Mouse (Mus musculus): ENCODE measurements around the gene Ltbp3.
A peak's percentile ranks its signal among the peaks of the same experiment; 100 is the strongest.

Gene Ltbp3

DNA sequence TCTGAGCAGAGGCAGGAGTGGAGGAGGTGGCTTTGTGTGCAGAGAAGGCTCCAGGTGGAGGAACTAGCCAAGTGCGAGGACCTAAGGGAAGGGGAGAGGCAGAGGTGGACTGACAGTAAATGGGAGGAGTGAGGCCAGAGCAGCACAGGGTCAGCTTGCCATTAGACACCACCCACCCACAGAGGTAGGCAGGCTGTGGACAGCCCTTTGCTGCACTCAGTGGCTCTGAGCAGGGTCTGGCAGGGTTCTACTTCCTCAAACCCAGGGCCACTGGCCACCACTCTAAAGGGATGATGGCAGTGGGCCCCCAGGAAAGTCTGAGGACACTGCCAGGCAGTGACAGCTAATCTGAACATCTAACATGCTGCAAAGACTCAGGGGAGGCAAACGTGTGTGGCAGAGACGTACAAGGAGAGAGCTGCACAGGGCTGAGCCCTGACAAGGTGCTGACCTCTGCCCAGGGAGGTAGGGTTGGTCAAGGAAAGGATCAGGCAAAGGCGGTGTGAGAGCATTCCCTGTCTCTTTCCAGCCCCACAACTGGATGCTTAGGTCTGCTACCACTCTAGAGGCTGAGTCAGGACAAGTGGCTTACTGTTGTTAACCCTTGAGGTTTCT lies 16.7 kb upstream of the Ltbp3 start:
- no peak for DNase-seq (ENCODE audit: low read depth, low spot score)

DNA sequence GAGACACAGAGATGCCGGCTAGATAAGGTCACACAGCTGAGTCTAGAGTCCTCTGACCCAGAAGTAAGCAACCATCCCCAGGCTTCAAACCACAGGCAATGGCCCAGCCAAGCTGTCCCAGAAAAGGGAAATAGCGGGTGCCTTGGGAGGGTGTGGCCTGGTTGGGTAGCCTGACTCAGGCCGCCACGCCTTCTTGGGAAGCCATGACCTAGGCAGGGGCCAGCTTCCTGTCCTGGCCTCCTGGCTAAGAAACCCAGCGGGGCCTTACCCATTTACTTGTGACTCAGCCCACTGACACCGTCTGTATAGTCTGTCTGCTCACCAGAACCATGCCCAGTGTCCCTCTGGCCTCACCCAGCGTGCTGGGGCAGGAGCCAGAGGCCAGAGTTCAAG lies 16.2 kb upstream of the Ltbp3 start:
- DNase-seq (ENCODE audit: low read depth, low spot score): peak; percentile 52

DNA sequence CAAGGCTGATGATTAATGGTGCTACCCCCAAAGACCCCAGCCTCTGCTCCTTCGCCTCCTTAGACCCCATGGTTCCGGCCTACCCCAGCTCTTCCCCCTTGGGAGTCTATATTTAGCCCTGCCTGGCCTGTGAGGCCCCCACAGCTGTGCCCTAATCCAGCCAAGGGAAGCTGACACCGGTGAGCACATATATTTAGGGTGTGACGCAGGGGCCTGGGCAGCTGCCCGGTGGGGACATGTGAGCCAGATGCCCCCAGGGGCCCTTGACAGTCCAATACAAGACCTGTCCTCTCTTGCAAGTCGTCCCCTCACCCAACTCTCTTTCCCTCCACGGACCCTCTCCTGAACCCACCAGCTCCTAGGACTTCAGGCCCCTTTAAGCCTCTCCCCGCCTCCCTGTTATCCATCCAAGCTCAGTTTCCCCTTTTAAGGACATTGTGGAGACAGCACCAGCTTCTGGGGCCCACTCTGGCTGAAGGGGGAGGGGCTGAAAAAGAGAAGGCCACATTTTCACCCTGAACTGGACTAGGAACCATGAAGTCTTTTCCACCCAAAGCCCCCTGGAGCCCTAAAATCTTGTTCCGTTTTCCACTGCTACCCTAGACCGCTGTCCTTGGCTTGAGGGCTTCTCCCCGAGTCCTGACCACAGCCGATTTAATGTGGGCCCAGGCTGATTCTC lies 15.5 kb upstream of the Ltbp3 start:
- DNase-seq (ENCODE audit: low read depth, low spot score): no peak

GRCm38 (mm10) chr19:5725767-5726515 lies 14.8 kb upstream of the Ltbp3 start, which contains the start of gene Ehbp1l1:
TSS of gene Ehbp1l1 (minus strand) at chr19:5726317.
- DNase-seq (ENCODE audit: low read depth, low spot score): peak; percentile 84

DNA sequence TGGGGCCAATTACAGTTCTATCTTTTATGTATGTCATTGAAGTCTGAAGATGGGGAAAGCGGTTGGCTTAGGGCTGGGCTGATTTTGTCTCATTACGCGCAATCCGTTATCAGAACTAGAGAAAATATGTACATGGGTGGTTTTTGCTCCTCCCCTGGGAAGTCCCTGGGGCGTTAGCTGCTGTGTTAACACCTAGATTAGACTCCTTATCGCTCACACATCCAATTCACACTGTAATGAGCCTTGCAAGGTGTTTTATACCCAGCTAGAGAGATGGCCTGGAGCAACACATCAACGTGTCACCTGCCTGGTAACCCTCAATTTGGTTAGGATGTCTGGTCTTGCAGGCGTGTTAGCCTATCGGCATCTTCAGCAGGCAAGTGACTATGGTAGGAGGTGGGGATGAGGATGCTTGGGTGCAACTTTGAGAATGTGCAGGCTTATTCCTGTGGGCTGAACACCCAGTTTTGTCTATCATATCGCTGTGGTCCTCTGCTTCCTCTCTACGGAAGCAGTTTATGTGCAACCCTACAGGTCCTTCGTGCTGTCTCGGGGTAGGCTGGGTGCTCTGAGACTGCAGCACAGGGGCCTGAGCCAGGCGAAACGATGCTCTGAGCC lies 13.6 kb upstream of the Ltbp3 start:
- DNase-seq (ENCODE audit: low read depth, low spot score): peak; percentile 89

GRCm38 (mm10) chr19:5727701-5728100 lies 13.0 kb upstream of the Ltbp3 start:
- DNase-seq (ENCODE audit: low read depth, low spot score): peak; percentile 92

DNA sequence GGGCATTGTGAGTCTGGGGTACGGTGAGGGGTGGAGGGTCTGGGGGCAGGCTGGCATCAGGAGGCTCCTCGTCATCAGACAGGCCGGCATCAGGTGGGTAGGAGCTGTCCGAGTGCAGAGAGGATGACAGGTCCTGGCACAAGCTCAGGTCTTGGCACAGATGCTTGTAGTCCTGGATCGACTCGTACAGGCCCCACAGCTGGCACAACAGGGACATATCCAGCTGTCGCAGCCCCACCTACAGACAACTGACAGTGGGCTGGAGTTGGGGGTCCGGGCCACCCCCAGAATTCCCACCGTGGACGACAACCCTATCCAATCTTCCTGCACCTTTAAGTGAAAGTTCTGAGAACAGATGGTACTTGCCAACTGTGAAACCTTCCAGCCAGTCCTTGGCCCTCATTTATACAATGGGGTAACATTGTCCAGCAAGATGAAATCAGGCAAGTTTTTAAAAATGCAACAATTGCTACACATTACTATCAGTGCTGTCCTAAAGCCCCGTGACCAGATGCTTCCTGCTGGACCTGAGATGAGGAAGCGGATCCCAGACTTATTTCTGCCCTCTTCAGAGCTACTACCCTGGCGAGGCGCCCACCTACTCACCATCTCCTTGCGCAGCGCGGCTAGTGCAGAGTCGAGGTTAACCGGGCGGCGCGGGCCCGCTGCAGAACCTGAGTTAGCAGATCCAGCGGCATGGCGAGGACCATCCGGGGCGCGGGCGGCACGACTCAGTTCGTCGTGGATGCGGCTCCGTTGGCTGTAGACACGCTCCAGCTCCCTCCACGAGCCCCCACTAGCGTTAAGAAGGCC lies 11.9 kb upstream of the Ltbp3 start:
- peak; percentile 57 for DNase-seq (ENCODE audit: low read depth, low spot score)

- DNase-seq (ENCODE audit: low read depth, low spot score): peak; percentile 87
Observed at GRCm38 (mm10) chr19:5729444-5729815, 11.3 kb upstream of the Ltbp3 start, which contains the start of gene Fam89b. TSS of gene Fam89b (minus strand) at chr19:5729653.

DNA sequence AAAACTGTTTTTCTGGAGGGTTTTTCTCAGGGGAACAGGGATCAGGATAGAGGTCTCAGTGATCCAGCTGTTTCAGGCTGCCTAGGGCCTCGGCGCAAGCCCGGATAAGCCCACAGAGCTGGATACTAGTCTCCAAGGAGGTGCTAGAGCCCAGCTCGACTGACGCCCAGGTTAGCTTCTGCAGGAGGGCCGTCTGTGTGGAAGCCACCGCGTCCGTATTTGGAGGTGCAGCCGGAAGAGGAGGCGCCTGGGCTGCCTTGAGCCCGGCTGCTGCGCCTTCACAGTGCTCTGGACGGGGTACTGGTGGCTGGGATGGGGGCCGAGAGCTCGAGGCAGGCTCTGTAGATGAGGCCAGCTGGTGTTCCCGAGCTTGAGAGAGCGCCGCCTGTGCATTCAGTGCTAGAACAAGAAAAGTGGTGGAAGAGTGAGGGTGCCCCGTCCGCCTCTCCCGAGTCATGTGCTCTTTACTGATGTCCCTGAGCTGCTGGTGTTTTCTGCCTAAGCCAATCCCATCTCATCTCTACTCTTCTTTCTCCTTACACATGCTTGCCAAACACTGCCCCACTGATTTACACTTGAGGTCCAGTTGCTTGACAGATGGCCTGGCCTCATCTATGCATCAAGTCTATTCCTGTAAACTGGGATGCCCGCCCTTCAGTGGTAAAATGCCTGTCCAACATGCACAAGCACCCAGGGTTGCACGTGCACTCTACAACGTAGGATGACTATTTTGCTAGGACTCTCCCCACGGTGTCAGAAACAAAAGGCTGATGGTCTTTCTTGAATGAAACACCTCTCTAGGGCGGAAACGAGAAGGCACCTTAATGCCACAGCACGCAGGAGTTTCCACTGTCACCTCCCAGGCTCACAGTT lies 10.2 kb upstream of the Ltbp3 start:
- no peak for DNase-seq (ENCODE audit: low read depth, low spot score)

DNA sequence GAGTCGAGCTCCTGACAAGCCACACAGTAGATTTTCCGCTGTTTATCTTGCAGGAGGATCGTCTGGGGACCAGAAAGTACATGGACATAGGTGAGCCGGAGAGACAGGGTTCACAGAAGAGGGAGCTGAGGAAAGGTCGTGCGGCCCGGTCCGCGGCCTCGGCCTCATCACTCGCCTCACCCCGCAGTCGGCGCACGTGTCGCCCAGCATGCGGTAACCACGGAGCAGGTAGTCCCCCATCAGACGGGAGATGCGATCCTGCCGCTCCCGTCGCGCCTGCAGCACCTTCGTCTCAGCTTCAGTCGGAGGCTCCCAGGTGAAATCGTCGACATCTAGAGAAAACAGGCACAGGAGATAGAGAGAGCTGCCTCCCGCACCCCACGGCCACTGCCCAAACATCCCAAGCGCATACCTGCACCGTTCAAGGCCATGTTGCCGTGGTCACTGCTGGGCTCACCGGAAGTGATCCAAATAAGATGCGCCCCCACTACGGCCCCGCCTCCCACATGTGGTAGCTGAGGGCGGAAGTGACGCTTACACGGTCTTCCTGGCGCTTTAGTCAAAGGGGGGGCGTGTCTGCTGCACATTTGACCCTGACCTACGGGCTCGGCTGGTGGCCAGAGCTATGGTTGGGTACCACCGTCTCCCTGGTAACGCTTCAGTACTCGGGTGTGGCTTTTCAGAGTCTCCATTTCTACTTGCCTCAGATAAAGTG lies 9.3 kb upstream of the Ltbp3 start:
- peak; percentile 92 for DNase-seq (ENCODE audit: low read depth, low spot score)

- no peak for DNase-seq (ENCODE audit: low read depth, low spot score)
Observed at GRCm38 (mm10) chr19:5734325-5734724, 6.4 kb upstream of the Ltbp3 start.

- no peak for DNase-seq (ENCODE audit: low read depth, low spot score)
Observed at GRCm38 (mm10) chr19:5739446-5739845, 1.3 kb upstream of the Ltbp3 start.

- no peak for DNase-seq (ENCODE audit: low read depth, low spot score)
Observed at GRCm38 (mm10) chr19:5741641-5742240, 1.0 kb downstream of the Ltbp3 start.

- no peak for DNase-seq (ENCODE audit: low read depth, low spot score)
Observed at GRCm38 (mm10) chr19:5742241-5742641, 1.5 kb downstream of the Ltbp3 start.

GRCm38 (mm10) chr19:5743576-5743975 lies 2.9 kb downstream of the Ltbp3 start:
- DNase-seq (ENCODE audit: low read depth, low spot score): no peak

DNA sequence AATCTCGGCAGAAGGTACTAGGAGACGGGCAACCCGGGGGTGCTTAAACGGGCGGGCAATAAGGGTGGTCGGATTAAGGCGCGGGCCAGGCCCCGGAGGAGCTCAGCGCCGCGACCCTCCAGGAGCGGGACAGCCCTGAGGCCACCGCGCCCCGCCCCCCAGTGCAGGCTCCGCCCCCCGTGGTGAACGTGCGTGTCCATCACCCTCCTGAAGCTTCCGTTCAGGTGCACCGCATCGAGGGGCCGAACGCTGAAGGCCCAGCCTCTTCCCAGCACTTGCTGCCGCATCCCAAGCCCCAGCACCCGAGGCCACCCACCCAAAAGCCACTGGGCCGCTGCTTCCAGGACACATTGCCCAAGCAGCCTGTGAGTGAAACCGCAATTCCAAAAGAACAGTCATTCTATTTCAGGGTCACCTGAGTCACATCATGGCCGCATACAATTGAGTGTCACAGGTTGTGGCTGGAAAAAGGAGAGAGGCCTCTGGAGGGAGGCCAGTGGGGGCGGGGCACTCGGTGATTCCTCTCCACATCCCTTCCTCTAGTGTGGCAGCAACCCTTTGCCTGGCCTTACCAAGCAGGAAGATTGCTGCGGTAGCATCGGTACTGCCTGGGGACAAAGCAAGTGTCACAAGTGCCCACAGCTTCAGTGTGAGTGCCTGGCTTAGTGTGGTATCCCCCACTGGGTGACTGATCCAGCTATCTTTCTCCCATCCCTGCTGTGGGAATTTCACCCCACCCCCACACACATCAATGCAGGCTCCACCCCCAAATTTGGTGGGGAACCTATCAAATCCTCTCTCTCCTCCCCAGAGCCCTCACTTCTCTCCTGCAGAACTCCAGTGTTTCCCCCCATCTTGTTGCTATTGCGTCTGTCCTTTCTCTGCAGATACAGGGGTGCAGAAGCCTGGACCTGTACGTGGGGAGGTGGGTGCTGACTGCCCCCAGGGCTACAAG lies 5.3 kb downstream of the Ltbp3 start:
- no peak for DNase-seq (ENCODE audit: low read depth, low spot score)

DNA sequence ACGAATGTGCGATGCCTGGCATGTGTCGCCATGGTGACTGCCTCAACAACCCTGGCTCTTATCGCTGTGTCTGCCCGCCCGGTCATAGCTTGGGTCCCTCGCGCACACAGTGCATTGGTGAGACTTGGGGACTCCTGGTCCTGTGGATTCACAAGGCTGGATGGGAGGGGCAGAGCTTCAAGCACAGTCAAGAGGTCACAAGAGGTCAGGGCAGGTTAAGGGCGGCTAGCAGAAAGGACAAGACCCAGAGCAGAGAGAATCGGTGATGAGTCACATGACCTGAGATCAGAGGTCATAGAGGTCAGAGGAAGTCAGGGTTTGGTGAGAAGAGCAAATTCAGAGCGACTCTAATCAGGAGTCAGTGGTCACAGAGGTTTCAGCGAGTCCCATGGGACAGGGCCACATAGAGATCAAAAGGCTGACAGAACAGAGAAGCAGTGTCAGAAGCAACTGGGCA lies 6.2 kb downstream of the Ltbp3 start:
- no peak for DNase-seq (ENCODE audit: low read depth, low spot score)

GRCm38 (mm10) chr19:5749476-5749875 lies 8.8 kb downstream of the Ltbp3 start:
- DNase-seq (ENCODE audit: low read depth, low spot score): no peak

Data from CD4-positive, CD25-positive, alpha-beta regulatory T cell, adult 2 months (primary cell).